Mouse (Mus musculus): ENCODE measurements at regions not wholly inside any gene's neighbourhood (a gene's known extent, or its start where the extent isn't known, plus 50 kb on each side); places are given as distances from the start of the nearest gene placed in this dataset.

DNA sequence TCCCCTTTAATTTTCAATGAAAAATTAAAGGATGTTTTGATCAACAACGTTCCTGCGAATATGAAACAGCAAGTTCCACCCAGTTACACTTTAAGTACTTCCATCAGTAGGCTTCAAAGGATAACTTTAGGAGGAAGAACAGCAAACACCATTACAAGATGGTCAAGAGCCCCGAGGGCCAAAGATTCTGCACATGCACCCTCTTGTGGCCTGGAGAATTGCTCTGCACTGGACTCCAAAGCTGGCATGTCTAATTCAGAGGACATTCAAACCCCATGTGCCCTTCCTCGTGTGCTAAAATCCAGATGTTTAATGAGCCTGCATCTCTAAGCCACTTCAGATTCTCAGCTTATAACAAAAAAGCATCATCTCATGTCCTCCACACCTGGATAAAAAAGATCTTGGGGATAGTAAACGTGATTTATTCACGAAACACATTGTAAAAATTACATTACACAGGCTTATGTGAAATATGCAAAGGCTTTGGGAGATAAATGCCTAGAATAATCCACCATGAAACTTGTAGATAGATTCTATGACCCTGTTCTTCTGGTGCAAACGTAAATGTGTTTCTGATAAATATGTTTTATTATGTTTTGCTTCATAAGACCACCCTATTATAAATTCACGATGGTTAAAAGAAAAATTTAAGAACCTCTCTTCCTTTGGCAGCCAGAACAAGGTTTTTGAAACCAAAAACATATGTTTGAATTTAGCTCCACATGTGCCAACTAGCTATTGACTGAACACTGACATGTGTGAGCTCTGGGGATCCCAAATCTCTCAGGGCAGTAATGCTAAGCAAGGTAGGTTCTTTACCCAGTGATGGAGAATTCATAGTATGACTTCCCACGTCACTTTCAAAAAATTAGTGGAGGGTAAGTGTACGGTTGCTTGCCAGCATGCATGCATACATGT lies 100.6 kb upstream of the Rfx3 start:
- no peak for DNase-seq (ENCODE audit: low spot score in 2 of 2)

DNA sequence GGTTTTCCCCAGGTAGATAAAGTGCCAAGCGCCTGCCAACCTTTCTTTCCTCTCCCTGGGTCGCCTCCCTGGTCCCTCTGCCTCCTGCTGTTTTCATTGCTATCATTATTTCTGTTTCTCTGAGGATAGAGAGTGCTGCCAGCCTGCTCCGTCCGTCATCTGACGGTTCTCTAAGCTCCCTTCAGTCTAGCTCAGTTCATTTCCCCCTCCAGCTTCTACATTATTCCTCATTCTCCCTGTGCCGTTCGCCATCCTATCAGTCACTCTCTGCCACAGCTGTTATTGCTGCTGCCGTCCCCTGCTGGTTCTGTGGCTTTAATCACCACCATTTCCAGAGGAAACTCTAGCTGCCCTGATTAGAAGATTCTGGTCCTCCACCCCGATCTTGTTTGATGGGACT lies 84.7 kb upstream of the Rfx3 start:
- DNase-seq (ENCODE audit: low spot score in 2 of 2), result no peak

DNA sequence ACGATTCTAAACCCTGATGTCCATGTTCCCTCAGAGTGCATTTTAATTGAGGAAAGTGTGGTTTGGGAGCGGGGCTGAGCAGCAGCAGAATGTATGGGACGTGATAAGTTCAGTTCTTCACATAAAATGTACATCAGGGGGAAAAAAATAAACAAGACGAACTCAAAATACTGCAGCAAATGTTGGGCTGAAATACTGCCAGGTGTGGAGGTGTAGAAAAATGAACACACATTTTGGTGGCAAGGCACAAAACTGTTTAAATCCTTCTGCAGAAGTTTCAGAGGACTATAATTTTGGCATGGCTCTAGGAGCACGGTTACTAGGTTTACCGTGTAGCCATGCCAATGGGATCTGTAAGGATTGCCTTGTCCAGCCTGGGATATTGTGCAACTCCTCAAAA lies 81.3 kb upstream of the Rfx3 start:
- DNase-seq (ENCODE audit: low spot score in 2 of 2), result peak; percentile 30 to 67

DNA sequence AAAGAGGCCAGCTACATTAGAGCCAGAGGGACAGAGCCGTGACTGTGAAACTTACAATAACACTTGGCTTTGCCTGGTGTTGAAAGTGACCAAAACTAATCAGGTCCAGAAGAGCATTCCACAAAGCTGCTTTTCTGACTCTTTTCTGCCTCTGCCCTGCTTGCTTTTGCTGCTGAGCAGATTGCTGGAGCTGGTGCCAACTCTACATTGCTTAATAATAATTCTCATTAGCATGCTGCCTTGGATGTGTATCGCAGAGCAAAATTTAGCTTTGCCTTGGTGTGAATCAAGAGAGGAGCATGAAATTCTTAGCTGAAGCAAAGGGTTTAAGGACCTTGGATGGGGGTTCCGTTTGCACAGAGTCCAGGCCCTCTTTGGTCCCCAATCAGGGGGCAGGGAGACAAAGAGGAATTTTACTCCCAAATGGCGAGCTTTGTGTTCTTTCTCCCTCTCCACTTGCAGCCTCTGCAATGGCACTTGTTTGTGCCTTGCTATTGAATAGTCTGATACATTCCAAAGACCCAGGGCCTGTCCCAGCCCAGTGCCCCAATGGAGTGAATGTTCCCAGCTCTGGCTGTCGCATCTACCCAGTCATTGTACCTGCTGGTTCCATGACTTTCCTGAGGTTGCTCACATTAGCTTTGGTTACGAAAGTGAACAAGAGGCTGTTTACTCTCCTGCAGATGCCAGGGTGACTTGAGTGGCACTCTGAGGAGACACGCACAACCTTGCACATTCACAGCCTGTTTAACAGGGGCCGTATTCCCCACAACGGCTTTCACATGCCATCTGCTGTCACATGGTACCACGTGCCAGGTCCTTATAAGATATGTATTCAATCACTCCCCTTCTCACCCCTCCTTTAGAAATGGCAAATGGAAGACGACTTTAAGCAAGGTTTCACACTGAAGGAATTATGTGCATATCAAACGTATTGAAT lies 76.9 kb upstream of the Rfx3 start:
- DNase-seq (ENCODE audit: low spot score in 2 of 2), result peak; percentile 39 to 54

DNA sequence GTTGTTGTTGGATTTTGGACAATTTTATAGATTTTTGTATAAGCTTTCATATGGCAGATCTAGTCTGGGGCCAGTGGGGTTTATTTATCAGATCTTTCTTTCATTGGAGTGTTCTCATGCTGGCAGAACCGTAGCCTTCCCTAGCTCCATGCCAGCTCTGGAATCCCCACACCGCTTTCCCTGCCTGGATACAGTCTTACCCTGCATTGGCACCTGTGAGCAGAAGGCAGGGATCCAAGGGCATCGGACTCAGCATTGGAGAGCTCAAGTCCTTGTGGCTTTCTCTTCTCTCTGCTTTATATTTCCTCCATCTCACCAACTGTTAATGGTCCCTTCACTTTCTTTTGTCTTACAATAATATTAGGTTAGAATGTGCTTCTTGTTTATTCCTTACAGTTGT lies 59.4 kb upstream of the Rfx3 start:
- DNase-seq (ENCODE audit: low spot score in 2 of 2), result no peak

Data from frontal cortex, postnatal 36 days (tissue).